Mouse (Mus musculus) heart, embryonic 16.5 days (tissue): ENCODE data around the gene Aff3. TPM values are rescaled to one million over a fixed set of nuclear protein-coding genes. Genes with fewer than 3 reads are reported as not detected.
A peak's percentile ranks its signal among the peaks of the same experiment; 100 is the strongest.

ENCODE experiments used
- ATAC-seq: fragments of 200-750 bp; cut with Nextera tagmentation; replicated peaks from 2 replicates; pipeline ENCODE4 v1.8.0; 2017; ENCODE audit warnings: moderate number of reproducible peaks; ENCODE audit not compliant: insufficient read depth, low FRiP score; ENCODE audit errors: extremely low read depth
- H3K27ac ChIP-seq: fragments of 300-500 bp; sonication (generic); 2 replicates; pipeline ENCODE4 v1.5.1; 2014; ENCODE audit warnings: mild to moderate bottlenecking, low read length, control low read depth, moderate library complexity
- H3K27me3 ChIP-seq: fragments of 300-500 bp; sonication (generic); 2 replicates; pipeline ENCODE4 v1.6.1; 2014; ENCODE audit warnings: low read length, mixed read lengths; ENCODE audit not compliant: control insufficient read depth, insufficient read depth
- H3K36me3 ChIP-seq: fragments of 300-500 bp; sonication (generic); 2 replicates; pipeline ENCODE4 v1.6.1; 2014; ENCODE audit not compliant: control insufficient read depth, insufficient read depth
- H3K4me1 ChIP-seq: fragments of 300-500 bp; sonication (generic); 2 replicates; pipeline ENCODE4 v1.6.1; 2014; ENCODE audit warnings: low read length, mixed read lengths; ENCODE audit not compliant: control insufficient read depth, insufficient read depth
- H3K4me2 ChIP-seq: fragments of 300-500 bp; sonication (generic); 2 replicates; pipeline ENCODE4 v1.6.1; 2014; ENCODE audit warnings: low read depth, mild to moderate bottlenecking, control low read depth, low read length
- H3K4me3 ChIP-seq: fragments of 300-500 bp; sonication (generic); 2 replicates; pipeline ENCODE4 v1.5.1; 2014; ENCODE audit warnings: mild to moderate bottlenecking, control low read depth, low read length
- H3K9ac ChIP-seq: fragments of 300-500 bp; sonication (generic); 2 replicates; pipeline ENCODE4 v1.6.1; 2014; ENCODE audit warnings: low read length, control low read depth
- H3K9me3 ChIP-seq: fragments of 300-500 bp; sonication (generic); replicated peaks from 2 replicates; pipeline ENCODE4 v1.6.1; 2016; ENCODE audit warnings: low read length; ENCODE audit not compliant: control insufficient read depth
- WGBS: fragments of 180-500 bp; shearing (Covaris S2); extraction: QIAGEN DNeasy Blood & Tissue Kit; methylation state at CpG from one replicate; pipeline ENCODE4 v1.1.7; 2014; 5-methylcytosine and 5-hydroxymethylcytosine counted together
- polyA plus RNA-seq: library from polyadenylated mRNA; unstranded; fragments of >200 nt; fragmentation: Nextera tagmentation; extraction: Ambion mirVana; gene quantifications from 2 replicates; pipeline ENCODE4 v1.2.1, GENCODE M21; 2015

The Aff3 gene
- polyA plus RNA-seq, 1 experiment from 2014 or later = 2.2 TPM

- H3K36me3 ChIP-seq = no peaks in the 10 kb centered on the region
- H3K27ac ChIP-seq = no peak overlapping the region
- WGBS = 53% methylated on average over 1 of the region's 1 CpGs
- H3K9ac ChIP-seq = no peak overlapping the region
- H3K4me1 ChIP-seq = peaks cover 24% of the 10 kb centered on the region
- H3K27me3 ChIP-seq = no peaks in the 10 kb centered on the region
- no peak overlapping the region for H3K4me3 ChIP-seq
- ATAC-seq = no peak
- no peak overlapping the region for H3K4me2 ChIP-seq
- H3K9me3 ChIP-seq = no peaks in the 10 kb centered on the region
These were observed 148.5 kb downstream of the Aff3 start for GRCm38 (mm10) chr1:38516225-38516624.

GRCm38 (mm10) chr1:38514634-38515011, 150.1 kb downstream of the Aff3 start:
- WGBS = 37% methylated on average over 4 of the region's 4 CpGs
- Histone ChIP-seq H3K9ac (no peak overlapping the region; the same call in 1 of the 2 replicates), H3K9me3 (no peaks in the 10 kb centered on the region), H3K4me1 (peaks cover 24% of the 10 kb centered on the region), H3K36me3 (no peaks in the 10 kb centered on the region), H3K27ac (peak overlapping the region; percentile 69), H3K4me3 (no peak overlapping the region), H3K4me2 (no peak overlapping the region), H3K27me3 (no peaks in the 10 kb centered on the region)
- peak; percentile 60; the same call in 1 of the 2 replicates for ATAC-seq

- 85% methylated on average over 12 of the region's 12 CpGs for WGBS
- Histone ChIP-seq H3K9me3 (no peaks in the 10 kb centered on the region), H3K4me3 (no peak overlapping the region), H3K9ac (no peak overlapping the region), H3K4me1 (peaks cover 24% of the 10 kb centered on the region), H3K27me3 (no peaks in the 10 kb centered on the region), H3K36me3 (no peaks in the 10 kb centered on the region), H3K27ac (peak overlapping the region; percentile 69), H3K4me2 (no peak overlapping the region)
- ATAC-seq = no peak
These were observed 150.7 kb downstream of the Aff3 start for GRCm38 (mm10) chr1:38513970-38514633.

- H3K4me2 ChIP-seq = peak overlapping the region; percentile 21
- H3K27me3 ChIP-seq = no peaks in the 10 kb centered on the region
- 0 out of 2 replicates have a peak overlapping the region, but pooled peaks have one; percentile 0 for H3K27ac ChIP-seq
- WGBS = 32% methylated on average over 15 of the region's 15 CpGs
- no peaks in the 10 kb centered on the region for H3K9me3 ChIP-seq
- no peak overlapping the region for H3K9ac ChIP-seq
- H3K4me1 ChIP-seq = peaks cover 24% of the 10 kb centered on the region
- no peaks in the 10 kb centered on the region for H3K36me3 ChIP-seq
- 0 out of 2 replicates have a peak, but pooled peaks have one; percentile 37 for ATAC-seq
- no peak overlapping the region for H3K4me3 ChIP-seq
These were observed 152.3 kb downstream of the Aff3 start for GRCm38 (mm10) chr1:38512258-38513081.

GRCm38 (mm10) chr1:38511076-38511475, 153.7 kb downstream of the Aff3 start:
- no peak overlapping the region for H3K9ac ChIP-seq
- H3K27me3 ChIP-seq = no peaks in the 10 kb centered on the region
- H3K4me3 ChIP-seq = no peak overlapping the region
- peaks cover 24% of the 10 kb centered on the region for H3K4me1 ChIP-seq
- no peaks in the 10 kb centered on the region for H3K9me3 ChIP-seq
- 61% methylated on average over 5 of the region's 5 CpGs for WGBS
- no peaks in the 10 kb centered on the region for H3K36me3 ChIP-seq
- H3K27ac ChIP-seq = no peak overlapping the region
- ATAC-seq = no peak
- H3K4me2 ChIP-seq = no peak overlapping the region

GRCm38 (mm10) chr1:38509301-38509700, 155.5 kb downstream of the Aff3 start:
- no peaks in the 10 kb centered on the region for H3K9me3 ChIP-seq
- WGBS = 86% methylated on average over 8 of the region's 8 CpGs
- no peak for ATAC-seq
- no peak overlapping the region for H3K4me2 ChIP-seq
- H3K36me3 ChIP-seq = no peaks in the 10 kb centered on the region
- H3K27me3 ChIP-seq = no peaks in the 10 kb centered on the region
- H3K4me3 ChIP-seq = no peak overlapping the region
- no peak overlapping the region for H3K9ac ChIP-seq
- no peak overlapping the region for H3K27ac ChIP-seq
- peaks cover 16% of the 10 kb centered on the region for H3K4me1 ChIP-seq

GRCm38 (mm10) chr1:38507636-38508179, 157.0 kb downstream of the Aff3 start:
- Histone ChIP-seq H3K4me1 (peaks cover 9% of the 10 kb centered on the region), H3K27ac (no peak overlapping the region), H3K4me2 (no peak overlapping the region), H3K9ac (no peak overlapping the region), H3K9me3 (no peaks in the 10 kb centered on the region), H3K4me3 (no peak overlapping the region), H3K36me3 (no peaks in the 10 kb centered on the region), H3K27me3 (no peaks in the 10 kb centered on the region)
- ATAC-seq = no peak
- WGBS = 54% methylated on average over 7 of the region's 7 CpGs

- WGBS = 91% methylated on average over 3 of the region's 3 CpGs
- H3K9me3 ChIP-seq = no peaks in the 10 kb centered on the region
- H3K4me2 ChIP-seq = no peak overlapping the region
- ATAC-seq = no peak
- no peak overlapping the region for H3K4me3 ChIP-seq
- H3K27me3 ChIP-seq = no peaks in the 10 kb centered on the region
- H3K36me3 ChIP-seq = no peaks in the 10 kb centered on the region
- H3K27ac ChIP-seq = no peak overlapping the region
- peaks cover under 1% of the 10 kb centered on the region; the same call in 1 of the 2 replicates for H3K4me1 ChIP-seq
- H3K9ac ChIP-seq = no peak overlapping the region
These were observed 158.4 kb downstream of the Aff3 start for GRCm38 (mm10) chr1:38506396-38506795.
